Mouse (Mus musculus) testis, postnatal 10 days (tissue): ENCODE data around the gene Pde8a.
A peak's percentile ranks its signal among the peaks of the same experiment; 100 is the strongest.

Source experiments
- DNase-seq: peaks from one replicate; pipeline ENCODE4 v3.0.0; 2021; ENCODE audit warnings: low spot score

The Pde8a gene

DNA sequence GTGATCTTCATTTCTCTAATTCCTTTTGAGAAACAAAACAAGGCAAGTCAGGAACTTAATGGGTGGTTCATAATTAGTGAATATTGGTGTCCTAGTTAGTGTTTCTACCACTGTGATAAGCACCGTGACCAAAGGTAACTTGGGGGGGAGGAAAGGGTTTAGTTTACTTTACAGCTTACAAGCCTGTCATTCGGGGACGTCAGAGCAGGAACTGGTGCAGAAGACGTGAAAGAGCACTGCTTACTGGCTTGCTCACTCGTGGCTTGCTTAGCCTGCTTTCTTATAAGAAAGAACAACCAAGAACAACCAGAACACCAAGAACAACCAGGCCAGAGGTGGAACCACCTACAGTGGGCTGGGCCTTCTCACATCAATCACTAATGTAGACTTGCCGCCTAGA, 65.6 kb downstream of the Pde8a start:
- DNase-seq: no peak

DNA sequence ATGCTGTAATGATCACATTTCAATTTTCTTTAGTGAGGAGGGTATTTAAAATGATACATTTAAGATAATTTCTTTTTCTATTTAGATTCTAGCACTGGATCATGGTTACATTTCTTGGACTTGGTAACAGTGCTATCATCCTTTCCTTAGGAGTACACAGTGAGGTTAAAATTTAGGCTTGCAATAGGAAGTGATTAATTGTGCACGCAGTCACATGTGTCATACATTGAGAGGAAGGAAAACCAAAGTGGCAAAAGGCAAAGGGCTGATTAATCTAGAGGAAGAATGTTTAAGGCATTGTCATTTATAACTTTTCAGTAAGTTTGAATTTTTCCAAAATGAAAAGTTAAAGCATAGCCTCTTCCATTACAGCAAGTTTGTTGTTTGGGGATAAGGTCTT, 67.8 kb downstream of the Pde8a start:
- no peak for DNase-seq

DNA sequence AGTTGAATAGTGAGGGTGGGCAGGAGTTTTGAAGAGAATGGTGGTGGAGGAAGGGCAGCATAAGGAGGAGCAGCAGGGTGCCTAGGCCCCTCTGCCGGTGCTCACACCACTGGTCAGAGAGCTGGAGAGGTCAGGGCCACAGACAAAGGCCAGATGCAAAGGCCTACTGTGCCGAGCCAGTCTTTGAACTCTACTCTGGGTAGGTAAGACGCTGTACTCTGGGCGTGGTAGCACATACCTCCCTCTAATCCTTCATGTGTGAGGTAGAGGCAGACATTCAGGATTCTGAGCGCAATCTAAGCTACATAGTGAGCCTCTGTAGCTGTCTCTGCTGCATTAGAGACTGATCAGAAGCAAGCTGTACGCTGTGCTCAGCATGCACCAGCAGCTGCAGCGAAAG, 73.1 kb downstream of the Pde8a start:
- DNase-seq: no peak

DNA sequence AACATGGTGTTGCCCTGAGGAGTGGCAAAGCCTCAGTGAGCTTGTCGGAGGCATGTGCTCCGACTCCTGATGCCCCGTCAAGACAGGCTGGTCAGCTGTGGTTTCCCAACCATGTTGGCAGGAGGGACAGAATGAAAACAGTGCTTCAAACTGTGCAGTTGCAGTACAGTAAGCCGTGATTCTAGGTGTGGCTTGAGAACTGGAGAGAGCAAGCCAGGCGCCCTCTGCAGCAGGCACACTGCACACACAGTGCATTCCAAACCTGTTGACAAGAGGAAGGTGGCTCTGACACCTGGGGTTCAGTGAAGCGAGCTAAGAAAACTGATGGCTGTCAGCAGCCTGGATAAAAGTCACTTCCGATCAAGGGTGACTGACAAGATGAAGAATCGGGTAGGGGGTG, 73.5 kb downstream of the Pde8a start:
- DNase-seq: no peak

DNA sequence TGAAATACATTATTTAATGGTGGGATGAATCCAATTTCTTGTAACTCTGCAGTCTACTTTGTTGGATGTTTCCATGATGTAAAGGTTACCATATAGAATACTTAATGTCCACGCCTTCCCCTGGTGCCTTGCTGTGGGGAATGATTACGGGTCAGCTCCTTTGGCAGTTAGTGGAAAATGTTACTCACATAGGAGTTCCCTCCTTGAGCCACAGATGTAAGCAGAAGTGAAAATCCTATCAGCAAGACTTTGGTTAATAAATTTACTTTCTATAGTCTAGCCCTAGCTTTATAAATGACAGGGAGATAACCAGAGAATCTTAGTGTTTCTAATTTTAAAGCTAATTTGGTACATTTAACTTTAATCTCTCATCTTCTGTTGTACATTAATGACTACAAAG, 81.8 kb downstream of the Pde8a start:
- DNase-seq: no peak

DNA sequence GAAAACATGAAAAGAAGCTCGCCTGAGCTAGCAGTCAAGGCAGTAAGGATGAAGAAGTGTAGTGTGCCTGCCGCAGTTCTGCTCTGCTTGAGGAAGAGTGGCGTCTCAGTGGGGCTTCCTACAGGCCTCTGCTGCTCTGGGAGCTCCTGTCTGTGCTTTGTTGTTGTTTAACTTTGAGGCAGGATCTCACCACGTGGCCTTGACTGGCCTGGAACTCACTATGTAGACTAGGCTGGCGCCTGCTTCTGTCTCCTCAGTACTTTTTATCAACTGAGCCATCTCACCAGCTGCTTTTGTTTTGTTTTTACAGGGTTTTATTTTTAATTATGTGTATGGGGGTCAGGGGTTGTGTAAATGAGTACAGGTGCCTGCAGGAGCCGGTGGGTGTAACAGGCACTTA, 84.8 kb downstream of the Pde8a start:
- no peak for DNase-seq

DNA sequence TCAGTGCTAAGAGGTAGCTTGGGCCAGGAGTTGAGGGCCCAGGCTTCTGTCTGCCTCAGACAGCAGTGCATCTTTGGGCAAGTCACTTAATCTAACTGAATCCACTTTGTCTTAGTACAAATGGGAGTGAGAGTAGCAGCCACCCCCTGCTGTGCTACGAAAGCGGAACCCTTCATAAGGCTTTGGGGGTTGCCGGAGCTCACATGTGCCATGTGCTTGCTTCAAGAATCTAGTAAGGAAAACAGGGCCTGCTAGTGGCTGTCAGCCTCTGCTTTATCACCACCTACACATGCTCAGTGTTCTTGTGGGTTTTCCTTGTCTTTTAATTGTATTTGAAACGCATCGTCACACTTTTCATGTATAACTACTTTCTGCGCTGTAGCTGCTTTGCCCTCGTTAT, 87.9 kb downstream of the Pde8a start:
- no peak for DNase-seq

DNA sequence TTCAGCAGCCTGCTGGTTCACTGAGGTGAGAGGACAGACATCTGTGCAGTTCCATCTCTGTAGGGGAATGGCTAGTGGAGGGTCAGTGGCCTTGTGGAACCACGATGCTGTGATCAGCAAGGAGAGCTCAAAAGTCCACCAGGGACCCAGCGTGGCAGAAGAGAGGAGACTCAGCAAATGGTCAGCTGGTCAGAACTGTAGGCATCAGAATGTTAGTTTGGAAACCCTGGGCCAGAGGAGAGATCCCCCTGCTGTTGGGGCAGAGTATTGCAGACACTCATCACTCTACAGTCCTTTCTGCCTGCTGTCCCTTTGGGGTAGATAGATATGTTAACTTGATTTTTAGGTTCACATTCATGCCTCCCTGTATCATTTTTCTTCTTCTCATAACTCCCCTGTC, 90.3 kb downstream of the Pde8a start:
- no peak for DNase-seq

DNA sequence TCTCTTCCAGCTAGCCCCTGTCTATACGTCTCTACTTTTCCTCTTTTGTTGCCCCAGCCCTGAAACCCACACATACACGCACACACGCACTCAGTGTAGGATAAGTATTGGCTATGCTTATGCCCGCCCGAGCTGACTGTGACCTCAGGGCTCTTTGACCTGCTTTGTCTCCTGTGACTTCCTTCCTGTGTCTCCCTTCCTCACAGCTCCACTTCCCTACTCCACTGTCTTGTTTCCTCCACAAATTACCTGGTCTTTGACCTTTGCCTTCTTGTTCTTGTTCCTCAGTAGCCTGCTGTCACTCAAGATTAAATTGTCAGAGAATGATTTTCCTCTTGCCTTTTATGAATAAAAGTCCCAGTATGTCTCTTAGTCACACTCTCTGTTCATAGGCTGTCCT, 90.7 kb downstream of the Pde8a start:
- DNase-seq: no peak

DNA sequence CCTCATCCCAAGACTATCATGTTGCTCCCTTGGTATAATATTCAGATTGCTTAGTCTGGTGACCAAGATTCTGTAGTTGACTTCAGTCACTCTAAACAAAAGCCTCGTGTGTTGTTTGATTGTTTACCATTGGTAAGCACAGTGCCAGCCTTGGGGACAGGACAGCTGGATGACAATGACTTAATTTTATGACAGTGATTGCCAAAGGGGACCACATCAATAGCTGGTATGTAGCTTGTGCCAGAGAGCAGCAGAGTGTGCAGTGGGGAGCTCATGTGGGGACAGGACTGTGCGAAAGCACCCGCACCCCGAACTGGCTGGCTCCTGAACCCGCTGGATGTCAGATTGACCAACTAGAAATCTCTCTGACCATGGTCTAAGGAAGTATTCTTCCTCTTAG, 91.3 kb downstream of the Pde8a start:
- no peak for DNase-seq

DNA sequence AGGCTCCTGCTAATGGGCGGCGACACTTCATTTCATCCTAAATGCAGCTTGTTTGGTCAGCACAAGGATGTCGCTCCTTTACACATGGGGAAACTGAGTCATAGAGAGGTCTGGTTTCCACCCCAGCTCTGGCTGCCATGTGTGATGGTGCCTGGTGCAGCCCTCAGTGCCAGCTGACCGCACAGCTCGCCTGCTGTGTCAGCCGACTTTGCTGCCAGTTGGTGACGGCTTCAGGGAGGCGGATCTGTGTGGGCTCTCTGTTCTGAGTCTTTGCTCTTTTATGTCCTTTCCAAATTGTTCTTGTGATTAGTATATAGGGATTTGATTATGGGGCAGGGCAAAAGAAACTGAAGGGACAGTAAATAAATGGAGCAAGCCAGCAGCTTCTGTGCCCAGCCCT, 94.3 kb downstream of the Pde8a start:
- DNase-seq: no peak

DNA sequence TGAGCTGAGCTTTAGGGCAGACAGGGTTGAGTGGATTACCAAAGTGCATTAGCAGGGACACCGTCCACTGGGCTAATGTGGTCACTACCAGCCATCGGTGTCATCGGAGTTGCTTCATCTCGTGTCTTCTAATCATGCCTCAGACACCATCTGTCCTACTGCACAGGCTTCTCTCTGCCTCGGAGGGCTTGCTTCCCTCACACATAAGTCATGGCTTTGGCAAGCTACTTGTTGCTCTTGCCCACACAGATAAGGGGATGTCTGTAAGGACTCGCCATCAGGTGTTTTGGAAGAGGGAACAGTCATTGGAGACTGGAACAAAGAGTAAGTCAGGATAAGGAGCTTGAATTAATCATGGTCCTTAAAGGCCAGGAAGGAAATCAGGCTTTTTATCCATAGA, 95.9 kb downstream of the Pde8a start:
- no peak for DNase-seq

DNA sequence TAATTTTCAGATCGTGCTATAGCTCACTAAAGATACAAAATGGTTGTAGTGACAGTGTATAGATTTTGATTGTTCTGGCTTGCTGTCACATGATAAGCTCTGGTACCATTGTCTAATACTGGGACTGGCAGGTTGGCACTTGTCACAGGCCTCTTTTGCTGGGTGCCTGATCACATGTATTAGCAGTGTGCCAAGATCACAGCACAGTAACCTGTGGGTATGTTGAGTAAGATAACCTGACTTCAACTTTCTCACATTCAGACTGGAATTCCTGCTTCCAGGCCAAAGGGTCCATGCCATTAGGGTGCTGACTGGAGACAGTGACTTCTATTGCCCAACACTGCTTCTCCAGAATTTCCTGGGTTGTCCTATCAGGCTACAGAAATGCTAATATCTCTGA, 97.7 kb downstream of the Pde8a start:
- DNase-seq: no peak

DNA sequence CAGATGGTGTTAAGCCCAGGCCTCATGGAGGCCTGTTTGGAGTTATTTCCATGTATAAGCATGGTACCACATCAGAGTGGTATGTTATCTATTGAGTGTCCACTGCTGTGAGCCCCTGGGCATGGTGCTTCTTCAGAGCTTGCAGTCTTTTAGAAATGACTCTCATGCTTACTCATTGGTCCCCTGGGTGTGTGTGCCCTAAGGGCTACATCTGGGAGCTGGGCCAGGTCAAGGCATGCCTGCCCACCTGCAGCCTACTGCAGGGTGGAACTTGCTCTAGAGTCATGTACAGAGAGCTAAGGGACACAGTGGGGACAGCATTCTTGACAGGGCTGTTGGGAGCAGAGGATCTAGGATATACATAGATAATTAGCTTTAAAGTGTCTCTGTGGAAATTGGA, 98.2 kb downstream of the Pde8a start:
- no peak for DNase-seq

DNA sequence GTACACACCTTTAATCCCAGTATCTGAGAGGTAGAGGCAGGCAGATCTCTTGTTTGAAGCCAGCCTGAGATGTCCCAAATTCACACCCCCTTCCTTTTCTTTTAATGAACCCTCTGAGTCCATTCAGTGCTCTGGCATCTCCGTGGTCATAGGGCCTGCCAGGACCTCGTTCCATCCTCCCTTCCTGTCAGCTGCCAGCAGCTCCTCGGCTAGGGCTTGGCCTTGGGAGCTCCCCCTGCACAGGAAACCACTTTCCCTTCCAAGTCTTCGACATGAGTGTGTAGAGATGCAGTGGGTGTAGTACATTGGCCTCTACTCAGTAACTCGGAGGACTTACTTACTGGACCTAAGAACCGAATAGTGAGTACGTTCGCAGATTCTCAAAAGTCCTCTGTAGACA, 102.2 kb downstream of the Pde8a start:
- DNase-seq: no peak

DNA sequence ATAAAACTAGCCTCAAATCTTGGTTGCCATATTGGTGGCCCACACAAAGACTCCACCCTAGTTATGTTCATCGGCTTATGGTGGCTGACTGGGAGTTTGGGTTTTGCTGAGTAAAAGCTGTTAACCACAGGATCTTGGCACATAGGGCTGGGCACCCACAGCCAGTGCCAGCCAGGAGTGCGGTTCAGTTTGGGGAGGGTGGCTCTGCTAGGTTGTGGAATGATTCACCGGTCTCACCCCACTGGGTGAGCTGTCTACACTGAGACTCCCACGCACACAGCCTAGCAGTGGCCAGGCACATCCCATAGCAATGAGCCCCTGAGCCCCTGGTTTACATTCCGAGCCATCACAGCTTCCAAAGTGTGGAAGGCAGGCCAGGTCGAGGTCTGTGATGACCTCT, 106.4 kb downstream of the Pde8a start:
- DNase-seq: no peak

DNA sequence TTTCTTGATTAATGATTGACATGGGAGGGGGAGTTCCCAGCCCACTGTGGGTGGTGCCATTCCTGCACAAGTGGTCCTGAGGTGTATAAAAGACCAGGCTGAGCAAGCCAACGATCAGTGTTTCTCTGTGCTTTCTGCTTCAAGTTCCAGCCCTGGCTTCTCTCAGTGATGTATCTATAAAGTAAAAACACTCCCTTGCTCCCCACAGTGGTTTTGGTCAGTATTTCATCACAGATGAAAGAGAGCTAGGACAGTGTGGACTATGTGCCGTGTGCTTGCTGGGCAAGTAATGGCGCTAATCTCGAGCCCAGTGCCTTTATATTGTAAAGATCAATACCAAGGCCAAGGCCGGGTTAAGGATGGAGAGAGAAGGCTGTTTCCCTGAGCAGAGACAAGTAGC, 108.4 kb downstream of the Pde8a start:
- no peak for DNase-seq

DNA sequence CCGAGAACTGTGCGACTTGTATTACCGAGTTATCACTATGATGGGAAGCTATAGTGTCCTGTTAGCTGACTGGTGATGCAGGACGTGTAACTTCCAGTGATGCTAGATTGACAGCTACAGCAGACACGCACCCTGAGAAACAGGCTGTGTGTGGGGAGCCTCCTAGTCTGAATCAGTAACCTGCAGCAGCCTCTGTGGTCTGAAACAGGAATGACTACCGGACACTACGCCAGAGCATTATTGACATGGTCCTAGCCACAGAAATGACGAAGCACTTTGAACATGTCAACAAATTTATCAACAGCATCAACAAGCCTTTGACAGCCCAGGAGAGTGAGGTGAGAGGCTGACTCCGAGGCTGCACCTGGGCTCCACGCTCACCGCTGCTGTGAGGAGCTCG, 112.6 kb downstream of the Pde8a start:
- DNase-seq: no peak

DNA sequence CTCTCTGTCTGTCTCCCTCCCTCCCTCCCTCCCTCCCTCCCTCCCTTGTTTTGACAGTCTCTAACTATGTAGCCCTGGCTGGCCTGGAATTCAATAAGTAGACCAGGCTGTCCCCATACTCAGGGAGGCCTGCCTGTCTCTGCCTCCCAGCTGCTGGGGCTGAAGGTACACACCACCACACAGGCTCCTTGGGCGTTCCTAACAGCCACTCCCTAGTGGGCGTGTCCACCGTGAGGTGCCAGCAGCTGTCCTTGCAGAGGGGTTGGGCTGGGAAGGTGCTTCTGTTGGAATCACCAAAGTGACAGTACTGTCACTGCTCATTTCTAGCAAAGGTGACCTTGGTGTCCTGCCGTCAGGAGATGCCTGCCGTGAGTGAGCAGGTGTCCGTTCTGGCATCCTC, 113.5 kb downstream of the Pde8a start:
- DNase-seq: no peak

DNA sequence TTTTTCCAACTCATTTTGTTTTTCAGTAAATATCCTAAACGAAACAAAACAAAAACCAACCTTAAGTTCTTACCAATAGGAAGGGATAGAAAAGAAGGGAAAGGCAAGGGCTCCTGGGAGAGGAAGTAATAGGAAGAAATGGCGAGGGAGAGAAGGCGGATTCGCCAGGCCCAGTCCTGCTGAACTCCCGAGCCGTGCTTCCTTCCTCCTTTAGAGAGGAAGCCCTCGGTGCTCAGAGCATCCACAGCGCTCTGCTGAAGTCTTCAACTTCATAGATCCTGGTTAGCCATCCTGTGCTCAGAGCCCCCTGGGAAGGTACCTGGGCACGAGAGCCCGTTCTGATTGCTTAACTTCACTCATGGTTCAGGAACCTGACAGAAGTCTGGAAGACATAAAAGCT, 114.3 kb downstream of the Pde8a start:
- no peak for DNase-seq

DNA sequence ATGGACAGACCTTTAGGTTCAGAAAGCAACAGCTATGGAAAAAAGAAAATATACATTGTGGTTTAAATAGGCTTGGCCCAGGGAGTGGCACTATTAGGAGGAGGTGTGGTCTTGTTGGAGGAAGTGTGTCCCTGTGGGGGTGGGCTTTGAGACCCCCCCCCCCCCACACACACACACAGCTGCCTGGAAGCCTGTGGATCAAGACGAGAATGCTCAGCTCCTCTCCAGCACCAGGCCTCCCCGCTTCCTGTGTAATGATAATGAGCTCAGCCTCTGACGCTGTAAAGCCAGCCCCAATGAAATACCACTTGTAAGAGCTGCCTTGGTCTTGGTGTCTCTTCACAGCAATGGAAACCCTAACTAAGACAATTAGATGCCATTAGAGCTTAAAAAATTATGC, 117.4 kb downstream of the Pde8a start:
- DNase-seq: no peak

DNA sequence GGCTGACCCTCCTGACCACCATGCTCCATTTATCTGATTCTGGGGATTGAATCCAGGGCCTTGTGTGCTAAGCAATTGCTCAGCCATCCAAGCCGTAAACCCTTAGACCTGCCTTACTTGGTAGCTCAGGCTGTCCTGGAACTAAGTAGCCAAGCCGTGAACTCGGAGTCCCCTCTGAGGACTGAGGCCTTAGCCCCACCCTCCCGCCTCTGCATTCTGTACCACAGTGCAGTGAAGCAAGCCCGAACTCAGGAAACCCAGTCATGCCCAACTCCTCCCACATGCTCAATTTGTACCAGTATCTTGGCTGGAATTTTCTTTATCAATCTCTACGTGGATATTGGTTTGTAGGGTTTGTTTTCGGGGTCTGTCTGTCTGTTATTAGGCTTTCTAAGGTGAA, 118.5 kb downstream of the Pde8a start:
- DNase-seq: no peak

DNA sequence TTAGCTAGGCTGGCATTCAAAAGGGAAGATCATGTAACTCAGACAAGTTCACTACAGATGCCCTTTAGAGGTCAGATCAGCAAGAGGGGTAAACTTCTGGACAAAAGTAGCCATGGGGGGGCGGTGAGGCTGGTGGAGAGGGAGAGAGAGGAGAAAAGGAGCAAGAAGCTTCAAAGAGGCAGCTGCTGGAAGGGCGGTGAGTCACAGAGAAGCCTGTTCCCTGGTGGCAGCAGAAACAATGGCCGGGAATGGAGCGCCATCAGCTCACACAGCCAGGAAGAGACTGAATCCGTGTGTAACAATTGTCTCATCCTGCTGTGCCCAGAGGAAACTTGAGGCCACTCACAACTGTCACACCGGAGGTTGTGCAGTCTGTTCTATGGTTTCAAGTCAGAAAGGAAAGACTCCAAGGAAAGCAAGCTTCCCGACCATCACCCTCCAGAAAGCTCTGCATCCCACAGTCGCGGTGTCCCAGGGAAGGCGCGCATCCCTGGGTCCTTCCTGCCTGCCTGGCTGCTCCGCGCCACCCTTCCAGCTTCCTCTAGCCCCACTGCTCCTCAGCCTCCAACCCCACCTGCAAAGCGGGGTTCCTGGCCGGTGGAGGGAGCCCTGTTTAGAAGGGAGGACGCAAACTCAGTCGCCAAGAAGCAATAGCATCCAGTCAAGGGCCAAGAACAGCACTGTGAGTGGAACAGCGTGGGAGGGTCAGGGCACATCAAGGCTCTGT, 122.5 kb downstream of the Pde8a start:
- DNase-seq: no peak

DNA sequence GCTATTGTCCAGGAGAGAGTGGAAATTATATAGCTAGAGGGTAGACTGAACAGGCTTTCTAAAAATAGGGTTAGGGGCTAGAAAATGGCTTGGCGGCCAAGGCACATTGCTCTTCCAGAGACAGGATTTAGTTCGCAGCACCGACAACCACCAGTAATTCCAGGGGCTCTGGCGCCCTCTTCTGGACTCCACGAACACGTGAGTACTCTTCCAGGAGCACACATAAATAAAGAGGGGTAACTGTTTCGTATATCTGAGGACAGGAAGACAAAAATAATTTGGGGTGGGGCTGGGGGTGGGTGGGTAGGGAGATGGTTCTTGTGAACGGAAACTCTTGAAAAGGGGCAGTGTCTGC, 123.0 kb downstream of the Pde8a start:
- DNase-seq: peak; percentile 78
